Mouse (Mus musculus): Measurements from ENCODE around the gene Hist1h3f.

DNA sequence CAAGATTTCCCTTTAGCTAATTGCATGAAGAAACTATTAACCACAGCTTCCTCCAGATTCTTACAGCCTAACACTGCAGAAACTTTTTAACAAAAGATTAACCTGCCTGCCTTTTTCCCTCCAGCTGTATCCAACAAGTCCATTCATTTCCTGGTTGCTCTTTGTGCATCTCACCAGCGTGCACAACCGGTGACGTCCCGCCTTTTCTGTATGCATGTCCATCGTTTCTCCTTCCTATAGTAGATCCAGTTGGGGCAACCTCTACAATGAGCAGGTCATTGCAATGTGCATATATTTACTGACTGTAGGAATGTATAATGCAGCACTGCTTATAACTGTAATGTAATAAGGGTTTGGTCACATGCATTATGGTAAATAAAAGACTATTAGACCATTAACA, 19.9 kb upstream of the Hist1h3f start:
- TF ChIP-seq CTCF (IDR thresholded peaks at IDR 0.05) (no peak), EP300 (IDR thresholded peaks at IDR 0.05) (no peak)

Measured in lung, postnatal 0 days (tissue).